Mouse (Mus musculus): ENCODE data around the gene Fam178b. TPM values are rescaled to one million over a fixed set of nuclear protein-coding genes. Genes with fewer than 3 reads are reported as not detected.

Gene Fam178b
- polyA plus RNA-seq, 1 experiment from 2014 or later, result 0.87 TPM

GRCm38 (mm10) chr1:36647631-36648030, 35.4 kb downstream of the Fam178b start:
- H3K27me3 ChIP-seq (replicated peaks; ENCODE audit: control insufficient read depth, insufficient read depth, low read length), result no peaks in the 10 kb centered on the region
- no peak overlapping the region for H3K4me2 ChIP-seq (replicated peaks; ENCODE audit: low read depth)
- ATAC-seq, result peak; percentile 96
- H3K36me3 ChIP-seq (ENCODE audit: control insufficient read depth, insufficient read depth), result no peaks in the 10 kb centered on the region
- peak; percentile 71 for TF ChIP-seq CTCF (IDR thresholded peaks at IDR 0.05; ENCODE audit: low read depth)
- peaks cover 13% of the 10 kb centered on the region; the same call in 1 of the 2 replicates for H3K4me1 ChIP-seq (replicated peaks; ENCODE audit: control insufficient read depth, insufficient read depth, low read length)
- WGBS, result 19% methylated on average over 5 of the region's 5 CpGs
- no peaks in the 10 kb centered on the region for H3K9me3 ChIP-seq (ENCODE audit: control insufficient read depth)
- H3K9ac ChIP-seq (ENCODE audit: low read depth, low read length), result no peak overlapping the region
- peak overlapping the region; percentile 54 for H3K27ac ChIP-seq (ENCODE audit: low read depth, low read length)
- H3K4me3 ChIP-seq (ENCODE audit: low read depth, low read length), result no peak overlapping the region

- H3K4me3 ChIP-seq (ENCODE audit: low read depth, low read length), result no peak overlapping the region
- peaks cover 13% of the 10 kb centered on the region; the same call in 1 of the 2 replicates for H3K4me1 ChIP-seq (replicated peaks; ENCODE audit: control insufficient read depth, insufficient read depth, low read length)
- H3K27ac ChIP-seq (ENCODE audit: low read depth, low read length), result no peak overlapping the region
- H3K27me3 ChIP-seq (replicated peaks; ENCODE audit: control insufficient read depth, insufficient read depth, low read length), result no peaks in the 10 kb centered on the region
- TF ChIP-seq CTCF (IDR thresholded peaks at IDR 0.05; ENCODE audit: low read depth), result no peak
- ATAC-seq, result no peak
- H3K9ac ChIP-seq (ENCODE audit: low read depth, low read length), result no peak overlapping the region
- H3K4me2 ChIP-seq (replicated peaks; ENCODE audit: low read depth), result no peak overlapping the region
- 74% methylated on average over 3 of the region's 3 CpGs for WGBS
- H3K9me3 ChIP-seq (ENCODE audit: control insufficient read depth), result no peaks in the 10 kb centered on the region
- no peaks in the 10 kb centered on the region for H3K36me3 ChIP-seq (ENCODE audit: control insufficient read depth, insufficient read depth)
Measured at GRCm38 (mm10) chr1:36646285-36646684, 36.7 kb downstream of the Fam178b start.

GRCm38 (mm10) chr1:36644615-36645007, 38.4 kb downstream of the Fam178b start:
- TF ChIP-seq CTCF (IDR thresholded peaks at IDR 0.05; ENCODE audit: low read depth), result no peak
- no peak overlapping the region for H3K4me3 ChIP-seq (ENCODE audit: low read depth, low read length)
- H3K4me1 ChIP-seq (replicated peaks; ENCODE audit: control insufficient read depth, insufficient read depth, low read length), result peaks cover 13% of the 10 kb centered on the region; the same call in 1 of the 2 replicates
- H3K36me3 ChIP-seq (ENCODE audit: control insufficient read depth, insufficient read depth), result no peaks in the 10 kb centered on the region
- 58% methylated on average over 9 of the region's 9 CpGs for WGBS
- H3K4me2 ChIP-seq (replicated peaks; ENCODE audit: low read depth), result no peak overlapping the region
- no peak overlapping the region for H3K9ac ChIP-seq (ENCODE audit: low read depth, low read length)
- H3K27ac ChIP-seq (ENCODE audit: low read depth, low read length), result no peak overlapping the region
- H3K9me3 ChIP-seq (ENCODE audit: control insufficient read depth), result no peaks in the 10 kb centered on the region
- no peak for ATAC-seq
- H3K27me3 ChIP-seq (replicated peaks; ENCODE audit: control insufficient read depth, insufficient read depth, low read length), result no peaks in the 10 kb centered on the region

- 84% methylated on average over 7 of the region's 7 CpGs for WGBS
- H3K9me3 ChIP-seq (ENCODE audit: control insufficient read depth), result no peaks in the 10 kb centered on the region
- H3K4me1 ChIP-seq (replicated peaks; ENCODE audit: control insufficient read depth, insufficient read depth, low read length), result peaks cover 13% of the 10 kb centered on the region; the same call in 1 of the 2 replicates
- H3K36me3 ChIP-seq (ENCODE audit: control insufficient read depth, insufficient read depth), result no peaks in the 10 kb centered on the region
- H3K4me3 ChIP-seq (ENCODE audit: low read depth, low read length), result no peak overlapping the region
- 0 out of 2 replicates have a peak, but pooled peaks have one; percentile 9 for ATAC-seq
- no peak overlapping the region for H3K27ac ChIP-seq (ENCODE audit: low read depth, low read length)
- no peak overlapping the region for H3K9ac ChIP-seq (ENCODE audit: low read depth, low read length)
- no peak overlapping the region for H3K4me2 ChIP-seq (replicated peaks; ENCODE audit: low read depth)
- no peak for TF ChIP-seq CTCF (IDR thresholded peaks at IDR 0.05; ENCODE audit: low read depth)
- H3K27me3 ChIP-seq (replicated peaks; ENCODE audit: control insufficient read depth, insufficient read depth, low read length), result no peaks in the 10 kb centered on the region
Measured at GRCm38 (mm10) chr1:36643957-36644614, 38.9 kb downstream of the Fam178b start.

GRCm38 (mm10) chr1:36635826-36636485, 47.0 kb downstream of the Fam178b start:
- Histone ChIP-seq H3K9ac (ENCODE audit: low read depth, low read length) (no peak overlapping the region), H3K27ac (ENCODE audit: low read depth, low read length) (no peak overlapping the region)

GRCm38 (mm10) chr1:36634940-36635339, 48.0 kb downstream of the Fam178b start:
- no peaks in the 10 kb centered on the region for H3K9me3 ChIP-seq (ENCODE audit: control insufficient read depth)
- H3K27me3 ChIP-seq (replicated peaks; ENCODE audit: control insufficient read depth, insufficient read depth, low read length), result no peaks in the 10 kb centered on the region
- ATAC-seq, result peak; percentile 46
- no peak overlapping the region for H3K27ac ChIP-seq (ENCODE audit: low read depth, low read length)
- no peaks in the 10 kb centered on the region for H3K36me3 ChIP-seq (ENCODE audit: control insufficient read depth, insufficient read depth)
- WGBS, result 22% methylated on average over 5 of the region's 5 CpGs
- TF ChIP-seq CTCF (IDR thresholded peaks at IDR 0.05; ENCODE audit: low read depth), result peak; percentile 94
- no peak overlapping the region for H3K4me2 ChIP-seq (replicated peaks; ENCODE audit: low read depth)
- H3K9ac ChIP-seq (ENCODE audit: low read depth, low read length), result no peak overlapping the region
- no peak overlapping the region for H3K4me3 ChIP-seq (ENCODE audit: low read depth, low read length)
- H3K4me1 ChIP-seq (replicated peaks; ENCODE audit: control insufficient read depth, insufficient read depth, low read length), result peaks cover 5% of the 10 kb centered on the region; the same call in 1 of the 2 replicates

More at GRCm38 (mm10) chr1:36635826-36636485, 47.0 kb downstream of the Fam178b start:
- Histone ChIP-seq H3K36me3 (ENCODE audit: control insufficient read depth, insufficient read depth) (no peaks in the 10 kb centered on the region), H3K27me3 (replicated peaks; ENCODE audit: control insufficient read depth, insufficient read depth, low read length) (no peaks in the 10 kb centered on the region), H3K9me3 (ENCODE audit: control insufficient read depth) (no peaks in the 10 kb centered on the region), H3K4me1 (replicated peaks; ENCODE audit: control insufficient read depth, insufficient read depth, low read length) (peaks cover 5% of the 10 kb centered on the region; the same call in 1 of the 2 replicates), H3K4me3 (ENCODE audit: low read depth, low read length) (no peak overlapping the region), H3K4me2 (replicated peaks; ENCODE audit: low read depth) (no peak overlapping the region)
- no peak for ATAC-seq
- TF ChIP-seq CTCF (IDR thresholded peaks at IDR 0.05; ENCODE audit: low read depth), result no peak
- WGBS, result 64% methylated on average over 2 of the region's 2 CpGs

All from intestine, postnatal 0 days (tissue).